Mouse (Mus musculus): ENCODE measurements at regions not wholly inside any gene's neighbourhood (a gene's known extent, or its start where the extent isn't known, plus 50 kb on each side); places are given as distances from the start of the nearest gene placed in this dataset.

GRCm38 (mm10) chr4:95197077-95197711 lies 145.2 kb upstream of the Jun start:
- no peak overlapping the region for H3K9ac ChIP-seq (ENCODE audit: control insufficient read depth, low read depth, low read length, poor library complexity, severe bottlenecking)
- TF ChIP-seq ETS1 (IDR thresholded peaks at IDR 0.05; ENCODE audit: low read depth, low read length) (no peak), MXI1 (IDR thresholded peaks at IDR 0.05; ENCODE audit: low read depth, low read length) (no peak), POLR2AphosphoS2 (IDR thresholded peaks at IDR 0.05; ENCODE audit: low read length) (no peak), MEF2A (IDR thresholded peaks at IDR 0.05; ENCODE audit: extremely low read depth, insufficient replicate concordance, low read depth, low read length, poor library complexity, severe bottlenecking) (no peak), HCFC1 (IDR thresholded peaks at IDR 0.05; ENCODE audit: low read depth, low read length) (no peak), E2F4 (IDR thresholded peaks at IDR 0.05; ENCODE audit: borderline replicate concordance, low read depth, low read length) (no peak)
- H3K4me1 ChIP-seq (ENCODE audit: control insufficient read depth in 1 of 2, insufficient read depth in 2 of 2, low read length in 2 of 2) = peaks cover 12 to 28% of the 10 kb centered on the region in 2 experiments
- no peaks in the 10 kb centered on the region for H3K79me2 ChIP-seq (ENCODE audit: control insufficient read depth, insufficient read depth, low read length, poor library complexity)
- no peak overlapping the region for H3K27ac ChIP-seq (ENCODE audit: control insufficient read depth, low read depth, low read length)
- no peaks in the 10 kb centered on the region for H3K9me3 ChIP-seq (replicated peaks; ENCODE audit: insufficient read depth, low read length)
- H3K4me3 ChIP-seq (ENCODE audit: control insufficient read depth in 1 of 2, insufficient read depth in 1 of 2, low read depth in 2 of 2, low read length in 2 of 2) = no peak overlapping the region
- no peaks in the 10 kb centered on the region for H3K27me3 ChIP-seq (ENCODE audit: control insufficient read depth in 1 of 2, insufficient read depth in 2 of 2, low read length in 2 of 2)
- DNase-seq (ENCODE audit: low read depth, low spot score) = no peak
- peaks cover 0 to 19% of the 10 kb centered on the region in 2 experiments; a peak in 2 of 4 replicates for H3K36me3 ChIP-seq (ENCODE audit: control insufficient read depth in 1 of 2, insufficient read depth in 2 of 2, low read length in 2 of 2)

- no peak for TF ChIP-seq CHD1 (IDR thresholded peaks at IDR 0.05; ENCODE audit: low read depth, low read length)
- no peak for TF ChIP-seq ZNF384 (IDR thresholded peaks at IDR 0.05; ENCODE audit: low read depth, low read length)
- no peak for TF ChIP-seq CTCF (IDR thresholded peaks at IDR 0.05 in 2 of 3, conservative IDR thresholded peaks at IDR 0.05 in 1 of 3; ENCODE audit: control insufficient read depth in 1 of 3, insufficient read depth in 1 of 3, low read depth in 2 of 3, low read length in 3 of 3, poor library complexity in 1 of 3, severe bottlenecking in 1 of 3)
- TF ChIP-seq NELFE (IDR thresholded peaks at IDR 0.05; ENCODE audit: low read depth, low read length) = no peak
- no peak for TF ChIP-seq MEF2A (IDR thresholded peaks at IDR 0.05; ENCODE audit: extremely low read depth, insufficient replicate concordance, low read depth, low read length, poor library complexity, severe bottlenecking)
- TF ChIP-seq TCF12 (IDR thresholded peaks at IDR 0.05; ENCODE audit: low read depth, low read length) = no peak
- TF ChIP-seq EP300 (IDR thresholded peaks at IDR 0.05; ENCODE audit: low read depth in 1 of 2, low read length in 2 of 2) = no peak
- TF ChIP-seq E2F4 (IDR thresholded peaks at IDR 0.05; ENCODE audit: borderline replicate concordance, low read depth, low read length) = no peak
- TF ChIP-seq MAZ (IDR thresholded peaks at IDR 0.05; ENCODE audit: low read depth, low read length) = no peak
- TF ChIP-seq SIN3A (IDR thresholded peaks at IDR 0.05; ENCODE audit: low read length) = no peak
- Histone ChIP-seq H3K9me3 (replicated peaks; ENCODE audit: insufficient read depth, low read length) (no peaks in the 10 kb centered on the region), H3K4me1 (ENCODE audit: control insufficient read depth in 1 of 2, insufficient read depth in 2 of 2, low read length in 2 of 2) (peaks cover 5 to 13% of the 10 kb centered on the region in 2 experiments), H3K4me3 (ENCODE audit: control insufficient read depth in 1 of 2, insufficient read depth in 1 of 2, low read depth in 2 of 2, low read length in 2 of 2) (no peak overlapping the region), H3K36me3 (ENCODE audit: control insufficient read depth in 1 of 2, insufficient read depth in 2 of 2, low read length in 2 of 2) (peaks cover 0 to 7% of the 10 kb centered on the region in 2 experiments; a peak in 2 of 4 replicates), H3K27ac (ENCODE audit: control insufficient read depth, low read depth, low read length) (no peak overlapping the region), H3K9ac (ENCODE audit: control insufficient read depth, low read depth, low read length, poor library complexity, severe bottlenecking) (no peak overlapping the region), H3K27me3 (ENCODE audit: control insufficient read depth in 1 of 2, insufficient read depth in 2 of 2, low read length in 2 of 2) (no peaks in the 10 kb centered on the region), H3K79me2 (ENCODE audit: control insufficient read depth, insufficient read depth, low read length, poor library complexity) (no peaks in the 10 kb centered on the region)
- DNase-seq (ENCODE audit: low read depth, low spot score) = no peak
Measured at GRCm38 (mm10) chr4:95199394-95199793, 147.4 kb upstream of the Jun start.
